Mouse (Mus musculus): ENCODE measurements at regions not wholly inside any gene's neighbourhood (a gene's known extent, or its start where the extent isn't known, plus 50 kb on each side); places are given as distances from the start of the nearest gene placed in this dataset.
A peak's percentile ranks its signal among the peaks of the same experiment; 100 is the strongest.

GRCm38 (mm10) chr8:116314429-116315092 is 190.2 kb upstream of the Dynlrb2 start:
- Histone ChIP-seq H3K9me3 (ENCODE audit: control insufficient read depth, low read length) (no peaks in the 10 kb centered on the region), H3K36me3 (ENCODE audit: control insufficient read depth, insufficient read depth, low read length) (no peaks in the 10 kb centered on the region), H3K4me2 (ENCODE audit: low read length) (no peak overlapping the region), H3K4me3 (ENCODE audit: low read depth, low read length) (no peak overlapping the region), H3K4me1 (replicated peaks; ENCODE audit: control insufficient read depth, insufficient read depth, low read length) (no peaks in the 10 kb centered on the region), H3K9ac (ENCODE audit: low read length) (no peak overlapping the region), H3K27me3 (replicated peaks; ENCODE audit: control insufficient read depth, insufficient read depth, low read length) (no peaks in the 10 kb centered on the region), H3K27ac (ENCODE audit: low read depth) (no peak overlapping the region)
- 90% methylated on average over 12 of the region's 12 CpGs for WGBS
- ATAC-seq (replicated peaks; ENCODE audit: low FRiP score, low TSS enrichment, low read depth), result no peak
- DNase-seq (ENCODE audit: low spot score), result peak; percentile 16

- WGBS, result 91% methylated on average over 7 of the region's 7 CpGs
- ATAC-seq (replicated peaks; ENCODE audit: low FRiP score, low TSS enrichment, low read depth) (no peak), DNase-seq (ENCODE audit: low spot score) (peak; percentile 21)
- Histone ChIP-seq H3K9me3 (ENCODE audit: control insufficient read depth, low read length) (no peaks in the 10 kb centered on the region), H3K4me3 (ENCODE audit: low read depth, low read length) (no peak overlapping the region), H3K4me1 (replicated peaks; ENCODE audit: control insufficient read depth, insufficient read depth, low read length) (no peaks in the 10 kb centered on the region), H3K27ac (ENCODE audit: low read depth) (no peak overlapping the region), H3K36me3 (ENCODE audit: control insufficient read depth, insufficient read depth, low read length) (no peaks in the 10 kb centered on the region), H3K27me3 (replicated peaks; ENCODE audit: control insufficient read depth, insufficient read depth, low read length) (no peaks in the 10 kb centered on the region), H3K4me2 (ENCODE audit: low read length) (no peak overlapping the region), H3K9ac (ENCODE audit: low read length) (no peak overlapping the region)
Observed at GRCm38 (mm10) chr8:116298891-116299290, 205.9 kb upstream of the Dynlrb2 start.

- Histone ChIP-seq H3K4me3 (ENCODE audit: low read depth, low read length) (no peak overlapping the region), H3K27me3 (replicated peaks; ENCODE audit: control insufficient read depth, insufficient read depth, low read length) (no peaks in the 10 kb centered on the region), H3K4me2 (ENCODE audit: low read length) (no peak overlapping the region), H3K9ac (ENCODE audit: low read length) (no peak overlapping the region), H3K36me3 (ENCODE audit: control insufficient read depth, insufficient read depth, low read length) (no peaks in the 10 kb centered on the region), H3K9me3 (ENCODE audit: control insufficient read depth, low read length) (no peaks in the 10 kb centered on the region), H3K4me1 (replicated peaks; ENCODE audit: control insufficient read depth, insufficient read depth, low read length) (no peaks in the 10 kb centered on the region), H3K27ac (ENCODE audit: low read depth) (no peak overlapping the region)
- peak; percentile 43 for DNase-seq (ENCODE audit: low spot score)
- no peak for ATAC-seq (replicated peaks; ENCODE audit: low FRiP score, low TSS enrichment, low read depth)
- WGBS, result 74% methylated on average over 6 of the region's 6 CpGs
Observed at GRCm38 (mm10) chr8:116290671-116291245, 214.0 kb upstream of the Dynlrb2 start.

- Histone ChIP-seq H3K9ac (ENCODE audit: low read length) (no peak overlapping the region), H3K4me3 (ENCODE audit: low read depth, low read length) (no peak overlapping the region), H3K27me3 (replicated peaks; ENCODE audit: control insufficient read depth, insufficient read depth, low read length) (no peaks in the 10 kb centered on the region), H3K4me2 (ENCODE audit: low read length) (no peak overlapping the region), H3K36me3 (ENCODE audit: control insufficient read depth, insufficient read depth, low read length) (no peaks in the 10 kb centered on the region), H3K27ac (ENCODE audit: low read depth) (no peak overlapping the region), H3K9me3 (ENCODE audit: control insufficient read depth, low read length) (no peaks in the 10 kb centered on the region), H3K4me1 (replicated peaks; ENCODE audit: control insufficient read depth, insufficient read depth, low read length) (no peaks in the 10 kb centered on the region)
- 72% methylated on average over 2 of the region's 2 CpGs for WGBS
- DNase-seq (ENCODE audit: low spot score) (peak; percentile 49), ATAC-seq (replicated peaks; ENCODE audit: low FRiP score, low TSS enrichment, low read depth) (no peak)
Observed at GRCm38 (mm10) chr8:116289237-116289636, 215.5 kb upstream of the Dynlrb2 start.

- no peak overlapping the region for H3K4me2 ChIP-seq (ENCODE audit: low read length)
- H3K4me1 ChIP-seq (replicated peaks; ENCODE audit: control insufficient read depth, insufficient read depth, low read length), result no peaks in the 10 kb centered on the region
- no peak overlapping the region for H3K4me3 ChIP-seq (ENCODE audit: low read depth, low read length)
- WGBS, result 42% methylated on average over 2 of the region's 3 CpGs
- ATAC-seq (replicated peaks; ENCODE audit: low FRiP score, low TSS enrichment, low read depth) (no peak), DNase-seq (ENCODE audit: low spot score) (no peak)
- H3K36me3 ChIP-seq (ENCODE audit: control insufficient read depth, insufficient read depth, low read length), result no peaks in the 10 kb centered on the region
- H3K9me3 ChIP-seq (ENCODE audit: control insufficient read depth, low read length), result no peaks in the 10 kb centered on the region
- no peak overlapping the region for H3K9ac ChIP-seq (ENCODE audit: low read length)
- H3K27me3 ChIP-seq (replicated peaks; ENCODE audit: control insufficient read depth, insufficient read depth, low read length), result no peaks in the 10 kb centered on the region
- no peak overlapping the region for H3K27ac ChIP-seq (ENCODE audit: low read depth)
Observed at GRCm38 (mm10) chr8:116283990-116284389, 220.8 kb upstream of the Dynlrb2 start.

- 94% methylated on average over 5 of the region's 5 CpGs for WGBS
- no peak for ATAC-seq (replicated peaks; ENCODE audit: low FRiP score, low TSS enrichment, low read depth)
Observed at GRCm38 (mm10) chr8:116282341-116282740, 222.4 kb upstream of the Dynlrb2 start.

GRCm38 (mm10) chr8:116275014-116275413 is 229.8 kb upstream of the Dynlrb2 start:
- 27% methylated on average over 4 of the region's 4 CpGs for WGBS
- Histone ChIP-seq H3K36me3 (ENCODE audit: control insufficient read depth, insufficient read depth, low read length) (no peaks in the 10 kb centered on the region), H3K4me3 (ENCODE audit: low read depth, low read length) (no peak overlapping the region), H3K4me1 (replicated peaks; ENCODE audit: control insufficient read depth, insufficient read depth, low read length) (no peaks in the 10 kb centered on the region), H3K9ac (ENCODE audit: low read length) (no peak overlapping the region), H3K9me3 (ENCODE audit: control insufficient read depth, low read length) (no peaks in the 10 kb centered on the region), H3K27ac (ENCODE audit: low read depth) (no peak overlapping the region), H3K4me2 (ENCODE audit: low read length) (no peak overlapping the region), H3K27me3 (replicated peaks; ENCODE audit: control insufficient read depth, insufficient read depth, low read length) (no peaks in the 10 kb centered on the region)
- DNase-seq (ENCODE audit: low spot score) (peak; percentile 49), ATAC-seq (replicated peaks; ENCODE audit: low FRiP score, low TSS enrichment, low read depth) (peak; percentile 47; the same call in 1 of the 2 replicates)

More at GRCm38 (mm10) chr8:116282341-116282740, 222.4 kb upstream of the Dynlrb2 start:
- Histone ChIP-seq H3K36me3 (ENCODE audit: control insufficient read depth, insufficient read depth, low read length) (no peaks in the 10 kb centered on the region), H3K27me3 (replicated peaks; ENCODE audit: control insufficient read depth, insufficient read depth, low read length) (no peaks in the 10 kb centered on the region), H3K9me3 (ENCODE audit: control insufficient read depth, low read length) (no peaks in the 10 kb centered on the region), H3K4me1 (replicated peaks; ENCODE audit: control insufficient read depth, insufficient read depth, low read length) (no peaks in the 10 kb centered on the region), H3K4me2 (ENCODE audit: low read length) (no peak overlapping the region), H3K4me3 (ENCODE audit: low read depth, low read length) (no peak overlapping the region), H3K9ac (ENCODE audit: low read length) (no peak overlapping the region), H3K27ac (ENCODE audit: low read depth) (no peak overlapping the region)
- peak; percentile 12 for DNase-seq (ENCODE audit: low spot score)

GRCm38 (mm10) chr8:116271238-116271637 is 233.5 kb upstream of the Dynlrb2 start:
- H3K4me1 ChIP-seq (replicated peaks; ENCODE audit: control insufficient read depth, insufficient read depth, low read length), result no peaks in the 10 kb centered on the region
- H3K27ac ChIP-seq (ENCODE audit: low read depth), result no peak overlapping the region
- no peak overlapping the region for H3K9ac ChIP-seq (ENCODE audit: low read length)
- 85% methylated on average over 6 of the region's 6 CpGs for WGBS
- H3K9me3 ChIP-seq (ENCODE audit: control insufficient read depth, low read length), result peaks cover 6% of the 10 kb centered on the region; the same call in 1 of the 2 replicates
- ATAC-seq (replicated peaks; ENCODE audit: low FRiP score, low TSS enrichment, low read depth) (no peak), DNase-seq (ENCODE audit: low spot score) (peak; percentile 46)
- no peaks in the 10 kb centered on the region for H3K27me3 ChIP-seq (replicated peaks; ENCODE audit: control insufficient read depth, insufficient read depth, low read length)
- H3K4me3 ChIP-seq (ENCODE audit: low read depth, low read length), result no peak overlapping the region
- no peaks in the 10 kb centered on the region for H3K36me3 ChIP-seq (ENCODE audit: control insufficient read depth, insufficient read depth, low read length)
- no peak overlapping the region for H3K4me2 ChIP-seq (ENCODE audit: low read length)

GRCm38 (mm10) chr8:116269393-116269792 is 235.4 kb upstream of the Dynlrb2 start:
- Histone ChIP-seq H3K4me1 (replicated peaks; ENCODE audit: control insufficient read depth, insufficient read depth, low read length) (no peaks in the 10 kb centered on the region), H3K36me3 (ENCODE audit: control insufficient read depth, insufficient read depth, low read length) (no peaks in the 10 kb centered on the region), H3K9me3 (ENCODE audit: control insufficient read depth, low read length) (peaks cover 6% of the 10 kb centered on the region; the same call in 1 of the 2 replicates), H3K4me2 (ENCODE audit: low read length) (no peak overlapping the region), H3K27ac (ENCODE audit: low read depth) (no peak overlapping the region), H3K27me3 (replicated peaks; ENCODE audit: control insufficient read depth, insufficient read depth, low read length) (no peaks in the 10 kb centered on the region), H3K4me3 (ENCODE audit: low read depth, low read length) (no peak overlapping the region), H3K9ac (ENCODE audit: low read length) (no peak overlapping the region)
- ATAC-seq (replicated peaks; ENCODE audit: low FRiP score, low TSS enrichment, low read depth) (no peak), DNase-seq (ENCODE audit: low spot score) (peak; percentile 20)
